Mouse (Mus musculus) myocyte (in vitro differentiated cells): ENCODE measurements around the gene Ugt1a8. TPM values are rescaled to one million over a fixed set of nuclear protein-coding genes. Genes with fewer than 3 reads are reported as not detected.
A peak's percentile ranks its signal among the peaks of the same experiment; 100 is the strongest.

Experiments
- H3K27me3 ChIP-seq: one replicate; pipeline ENCODE4 v1.6.1; 2011; ENCODE audit not compliant: control insufficient read depth, insufficient read depth, insufficient read length
- H3K36me3 ChIP-seq: one replicate; pipeline ENCODE4 v1.6.1; 2011; ENCODE audit not compliant: control insufficient read depth, insufficient read depth
- H3K4me2 ChIP-seq: one replicate; pipeline ENCODE4 v1.6.1; 2011; ENCODE audit warnings: low read depth, control low read depth
- H3K4me3 ChIP-seq: one replicate; pipeline ENCODE4 v1.5.1; 2011; ENCODE audit warnings: mild to moderate bottlenecking, control low read depth, moderate library complexity
- H3K79me2 ChIP-seq: one replicate; pipeline ENCODE4 v1.6.1; 2011; ENCODE audit not compliant: control insufficient read depth, insufficient read depth
- H3ac ChIP-seq: one replicate; pipeline ENCODE4 v1.6.1; 2011; ENCODE audit not compliant: control insufficient read depth, insufficient read length
- CEBPB ChIP-seq: IDR thresholded peaks from 2 replicates; pipeline ENCODE4 v1.6.1; 2011; ENCODE audit warnings: mild to moderate bottlenecking, moderate library complexity; ENCODE audit not compliant: poor library complexity, insufficient read depth, severe bottlenecking
- E2F4 ChIP-seq: IDR thresholded peaks from one replicate; pipeline ENCODE4 v1.6.1; 2011; ENCODE audit warnings: mild to moderate bottlenecking, control low read depth, moderate library complexity; ENCODE audit not compliant: insufficient read depth
- MAX ChIP-seq: IDR thresholded peaks from one replicate; pipeline ENCODE4 v1.6.1; 2011; ENCODE audit warnings: low read depth, mild to moderate bottlenecking, control low read depth
- MYOD1 ChIP-seq, 3 experiments: IDR thresholded peaks; one replicate each; pipeline ENCODE4 v1.6.1; 2011; ENCODE audit warnings: control low read depth in 2 of 3, low read depth in 2 of 3, mild to moderate bottlenecking in 2 of 3, moderate library complexity in 1 of 3; ENCODE audit not compliant: insufficient read length in 2 of 3, control insufficient read depth in 1 of 3
- MYOG ChIP-seq, 3 experiments: IDR thresholded peaks; one replicate each; pipeline ENCODE4 v1.6.1; 2011; ENCODE audit warnings: control low read depth in 2 of 3, low read depth in 2 of 3, mild to moderate bottlenecking in 2 of 3; ENCODE audit not compliant: insufficient read length in 2 of 3, control insufficient read depth in 1 of 3, insufficient read depth in 1 of 3
- POLR2A ChIP-seq: IDR thresholded peaks from one replicate; pipeline ENCODE4 v1.6.1; 2011; ENCODE audit warnings: low read depth, mild to moderate bottlenecking, control low read depth, moderate library complexity; ENCODE audit not compliant: insufficient read length
- POLR2AphosphoS2 ChIP-seq: IDR thresholded peaks from one replicate; pipeline ENCODE4 v1.6.1; 2011; ENCODE audit warnings: low read depth, control low read depth; ENCODE audit not compliant: insufficient read length
- REST ChIP-seq: IDR thresholded peaks from one replicate; pipeline ENCODE4 v1.6.1; 2011; ENCODE audit warnings: mild to moderate bottlenecking, control low read depth, moderate library complexity; ENCODE audit not compliant: insufficient read depth, insufficient read length
- SRF ChIP-seq: IDR thresholded peaks from one replicate; pipeline ENCODE4 v1.6.1; 2011; ENCODE audit warnings: low read depth; ENCODE audit not compliant: control insufficient read depth, insufficient read length
- TCF12 ChIP-seq: IDR thresholded peaks from one replicate; pipeline ENCODE4 v1.6.1; 2011; ENCODE audit warnings: mild to moderate bottlenecking, control low read depth; ENCODE audit not compliant: poor library complexity, insufficient read depth, severe bottlenecking
- TCF3 ChIP-seq: IDR thresholded peaks from one replicate; pipeline ENCODE4 v1.6.1; 2011; ENCODE audit warnings: low read depth, control low read depth; ENCODE audit not compliant: insufficient read length
- USF1 ChIP-seq: IDR thresholded peaks from one replicate; pipeline ENCODE4 v1.6.1; 2011; ENCODE audit warnings: low read depth, mild to moderate bottlenecking, control low read depth, moderate library complexity
- polyA plus RNA-seq: library from polyadenylated mRNA; unstranded; fragments of >200 nt; fragmentation: generic; extraction: Trizol; gene quantifications from one replicate; pipeline ENCODE4 v1.2.1, GENCODE M21; 2012; ENCODE audit warnings: missing spikeins

Gene Ugt1a8
- polyA plus RNA-seq, 1 experiment: not detected

DNA sequence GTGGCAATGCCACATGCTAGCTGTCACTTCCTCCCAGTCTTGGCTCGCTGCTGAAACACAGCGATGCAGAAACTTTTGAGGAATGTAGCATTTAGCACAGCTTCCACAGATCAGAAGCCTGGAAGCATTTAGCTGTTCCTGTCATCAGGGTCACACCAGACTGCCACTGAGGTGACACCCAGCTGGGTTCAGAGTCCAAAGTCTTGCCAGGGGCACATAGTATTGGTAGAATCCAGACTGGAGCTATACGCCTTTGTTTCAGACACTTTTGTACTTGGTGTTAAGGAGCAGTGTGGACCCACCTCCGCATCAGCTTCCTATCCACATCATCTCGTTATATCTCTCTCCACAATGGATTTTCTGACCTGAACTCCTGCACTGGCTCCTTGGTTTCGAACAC lies 165.9 kb downstream of the Ugt1a8 start:
- no peaks in the 10 kb centered on the region for H3K36me3 ChIP-seq
- H3K4me3 ChIP-seq: no peak overlapping the region
- no peak overlapping the region for H3K4me2 ChIP-seq
- H3ac ChIP-seq: no peak overlapping the region
- TF ChIP-seq MAX (no peak), REST (no peak), POLR2AphosphoS2 (no peak), E2F4 (no peak), USF1 (no peak), MYOG (IDR thresholded peaks at IDR 0.05; ENCODE audit: control insufficient read depth in 1 of 3, insufficient read depth in 1 of 3, insufficient read length in 2 of 3, low read depth in 2 of 3) (no peak), POLR2A (no peak), CEBPB (no peak), MYOD1 (IDR thresholded peaks at IDR 0.05; ENCODE audit: control insufficient read depth in 1 of 3, insufficient read length in 2 of 3, low read depth in 2 of 3) (no peak), SRF (no peak), TCF12 (no peak), TCF3 (no peak)
- H3K27me3 ChIP-seq: peaks cover 8% of the 10 kb centered on the region
- H3K79me2 ChIP-seq: no peaks in the 10 kb centered on the region

DNA sequence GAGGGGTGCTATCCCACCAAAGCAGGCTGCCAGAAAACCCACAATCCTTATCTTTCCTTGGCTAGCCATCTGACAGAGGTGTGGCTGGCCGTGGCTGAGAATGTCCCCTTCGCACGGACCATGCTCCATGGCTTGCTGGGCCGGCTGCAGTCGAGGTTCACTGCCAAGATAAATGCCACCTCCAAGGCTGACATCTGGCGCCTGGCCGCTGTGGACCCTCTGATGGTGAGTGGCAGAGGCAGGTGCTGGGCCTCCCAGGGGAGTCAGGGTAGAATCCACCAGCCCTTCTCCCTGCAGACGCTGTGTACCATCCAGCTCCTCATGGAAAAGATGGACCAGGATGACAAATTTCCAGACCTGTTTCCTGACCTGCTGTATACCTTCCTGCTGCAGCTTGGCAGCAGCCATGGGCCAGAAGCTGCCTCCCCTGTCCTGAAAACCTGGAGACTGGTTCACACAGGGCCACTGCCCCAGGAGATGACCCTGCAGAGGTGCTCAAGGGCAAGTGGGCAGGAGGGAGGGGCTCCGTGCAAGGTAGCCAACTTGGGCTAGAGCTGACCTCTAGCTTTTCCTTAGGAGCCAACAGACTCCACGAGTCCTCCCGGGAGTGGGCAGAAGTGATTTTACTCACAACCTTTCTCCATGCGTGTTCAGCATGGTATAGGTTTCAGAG lies 167.3 kb downstream of the Ugt1a8 start:
- TF ChIP-seq TCF12: peak; percentile 63
- no peak for TF ChIP-seq E2F4
- Histone ChIP-seq H3K36me3 (no peaks in the 10 kb centered on the region), H3K4me3 (no peak overlapping the region), H3K27me3 (peaks cover 5% of the 10 kb centered on the region), H3ac (no peak overlapping the region), H3K4me2 (peak overlapping the region; percentile 0), H3K79me2 (no peaks in the 10 kb centered on the region)

DNA sequence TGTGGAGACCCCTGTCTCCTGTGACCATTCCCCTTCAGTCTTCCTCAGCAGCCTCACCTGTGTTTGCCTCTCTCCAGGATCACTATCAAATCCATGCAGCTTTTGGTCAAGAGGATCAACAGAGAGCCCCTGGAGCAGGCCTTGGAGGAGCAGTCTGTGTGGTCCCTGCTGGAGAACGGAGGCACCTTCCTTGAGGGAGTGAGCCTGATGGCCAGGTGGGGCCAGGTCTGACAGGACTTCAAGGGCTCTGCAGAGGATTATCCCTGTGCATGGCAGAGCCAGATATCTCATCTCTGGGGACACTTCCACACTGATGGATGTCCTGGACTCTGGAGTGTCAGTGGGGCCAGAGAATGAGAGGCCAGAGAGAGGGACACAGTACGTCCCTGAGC lies 167.8 kb downstream of the Ugt1a8 start:
- no peaks in the 10 kb centered on the region for H3K79me2 ChIP-seq
- no peak overlapping the region for H3K4me3 ChIP-seq
- H3ac ChIP-seq: no peak overlapping the region
- H3K4me2 ChIP-seq: no peak overlapping the region
- TF ChIP-seq POLR2AphosphoS2 (no peak), USF1 (no peak), TCF3 (no peak), SRF (no peak), E2F4 (no peak), MAX (no peak), TCF12 (no peak), REST (no peak), MYOD1 (IDR thresholded peaks at IDR 0.05; ENCODE audit: control insufficient read depth in 1 of 3, insufficient read length in 2 of 3, low read depth in 2 of 3) (no peak), POLR2A (no peak), CEBPB (no peak), MYOG (IDR thresholded peaks at IDR 0.05; ENCODE audit: control insufficient read depth in 1 of 3, insufficient read depth in 1 of 3, insufficient read length in 2 of 3, low read depth in 2 of 3) (no peak)
- H3K27me3 ChIP-seq: peaks cover 4% of the 10 kb centered on the region
- no peaks in the 10 kb centered on the region for H3K36me3 ChIP-seq

DNA sequence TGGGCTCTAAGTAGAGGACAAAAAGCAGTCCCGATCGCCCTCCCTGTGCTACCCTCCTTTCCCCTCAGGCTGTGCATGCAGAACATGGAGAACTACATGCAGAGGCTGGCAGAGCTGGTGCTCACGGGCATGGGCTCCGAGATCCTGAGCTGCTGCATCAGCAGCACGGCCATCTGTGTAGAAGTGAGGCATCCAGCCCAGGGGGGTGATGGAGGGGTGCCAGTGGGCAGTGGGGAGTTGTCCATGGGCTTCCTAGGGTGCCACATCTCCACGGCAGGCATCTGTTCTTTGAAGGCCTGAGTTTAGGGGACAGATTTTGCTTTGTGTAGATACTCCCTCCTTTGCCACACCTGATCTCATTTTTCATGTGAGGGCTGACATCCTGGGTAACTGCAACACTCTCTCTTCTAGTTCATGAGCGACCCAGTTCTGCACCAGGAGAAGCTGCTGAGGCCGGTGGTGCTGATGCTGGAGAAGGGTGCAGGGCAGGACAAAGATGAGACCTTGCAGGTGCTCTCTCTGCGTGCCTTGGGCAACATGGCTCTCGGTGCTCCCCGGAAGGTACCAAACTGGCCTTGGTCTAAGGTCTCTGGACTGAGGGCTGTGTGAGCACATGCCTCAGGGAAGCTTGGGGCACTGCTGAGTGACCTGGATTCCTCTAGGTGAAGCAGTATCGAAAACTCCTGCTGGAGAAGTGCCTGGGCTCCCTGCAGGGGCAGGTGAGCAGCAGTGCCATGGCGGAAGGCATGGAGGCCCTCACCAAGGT lies 168.6 kb downstream of the Ugt1a8 start:
- TF ChIP-seq E2F4 (no peak), MYOD1 (IDR thresholded peaks at IDR 0.05; ENCODE audit: control insufficient read depth in 1 of 3, insufficient read length in 2 of 3, low read depth in 2 of 3) (no peak), SRF (no peak), MAX (no peak), TCF3 (no peak), TCF12 (no peak), MYOG (IDR thresholded peaks at IDR 0.05; ENCODE audit: control insufficient read depth in 1 of 3, insufficient read depth in 1 of 3, insufficient read length in 2 of 3, low read depth in 2 of 3) (no peak), USF1 (no peak), REST (no peak), POLR2A (no peak), CEBPB (no peak), POLR2AphosphoS2 (no peak)
- Histone ChIP-seq H3K27me3 (peaks cover 2% of the 10 kb centered on the region), H3K36me3 (no peaks in the 10 kb centered on the region), H3K4me3 (no peak overlapping the region), H3K4me2 (no peak overlapping the region), H3K79me2 (no peaks in the 10 kb centered on the region), H3ac (no peak overlapping the region)
